Mouse (Mus musculus): ENCODE results near the gene Lrrc39. TPM values are rescaled to one million over a fixed set of nuclear protein-coding genes. Genes with fewer than 3 reads are reported as not detected.

The Lrrc39 gene
- polyA plus RNA-seq, 1 experiment from 2014 or later, result 2.2 TPM

- H3K4me2 ChIP-seq (ENCODE audit: low read depth, low read length), result peak overlapping the region; percentile 65
- peak overlapping the region; percentile 93 for H3K9ac ChIP-seq (ENCODE audit: low read depth, low read length)
- no peaks in the 10 kb centered on the region for H3K27me3 ChIP-seq (ENCODE audit: control insufficient read depth, insufficient read depth, low read depth, low read length)
- H3K36me3 ChIP-seq (ENCODE audit: control insufficient read depth, insufficient read depth), result peaks cover 4% of the 10 kb centered on the region; the same call in 1 of the 2 replicates
- WGBS (ENCODE audit: insufficient replicate concordance), result 6% methylated on average over 10 of the region's 10 CpGs
- peak overlapping the region; percentile 89 for H3K27ac ChIP-seq (ENCODE audit: low read length)
- H3K9me3 ChIP-seq (replicated peaks; ENCODE audit: control insufficient read depth, low read length), result no peaks in the 10 kb centered on the region
- no peak for ATAC-seq (ENCODE audit: low read depth)
- peak overlapping the region; percentile 95 for H3K4me3 ChIP-seq (ENCODE audit: low read depth, low read length)
- H3K4me1 ChIP-seq (ENCODE audit: control insufficient read depth, low read depth, low read length), result peaks cover 13% of the 10 kb centered on the region
These were observed 32.8 kb downstream of the Lrrc39 start for GRCm38 (mm10) chr3:116595603-116595991.

DNA sequence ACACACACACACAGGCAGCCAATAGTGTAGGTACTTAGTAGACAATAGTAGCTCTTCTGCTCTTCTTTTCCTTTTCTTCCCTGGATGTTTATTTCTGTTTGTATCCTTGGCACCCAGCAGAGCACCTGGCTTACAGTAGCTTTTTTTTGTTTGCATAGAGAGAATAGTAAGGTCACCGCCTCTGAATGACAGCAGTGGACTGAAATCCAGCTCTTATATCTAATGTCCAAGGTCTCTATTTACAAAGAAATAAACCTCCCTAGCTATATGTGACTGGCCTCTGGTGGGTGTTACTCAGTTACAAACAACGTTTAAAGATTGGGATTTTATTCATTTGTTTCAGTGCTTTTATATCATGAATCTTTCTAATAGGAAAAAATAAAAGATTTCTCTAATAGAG, 36.9 kb downstream of the Lrrc39 start:
- Histone ChIP-seq H3K9me3 (replicated peaks; ENCODE audit: control insufficient read depth, low read length) (no peaks in the 10 kb centered on the region), H3K4me1 (ENCODE audit: control insufficient read depth, low read depth, low read length) (peaks cover 11% of the 10 kb centered on the region), H3K36me3 (ENCODE audit: control insufficient read depth, insufficient read depth) (peaks cover 5% of the 10 kb centered on the region; the same call in 1 of the 2 replicates), H3K4me3 (ENCODE audit: low read depth, low read length) (no peak overlapping the region), H3K9ac (ENCODE audit: low read depth, low read length) (no peak overlapping the region), H3K27ac (ENCODE audit: low read length) (no peak overlapping the region), H3K27me3 (ENCODE audit: control insufficient read depth, insufficient read depth, low read depth, low read length) (no peaks in the 10 kb centered on the region), H3K4me2 (ENCODE audit: low read depth, low read length) (no peak overlapping the region)
- ATAC-seq (ENCODE audit: low read depth), result no peak; the same call in 1 of the 2 replicates
- 75% methylated on average over 2 of the region's 2 CpGs for WGBS (ENCODE audit: insufficient replicate concordance)

DNA sequence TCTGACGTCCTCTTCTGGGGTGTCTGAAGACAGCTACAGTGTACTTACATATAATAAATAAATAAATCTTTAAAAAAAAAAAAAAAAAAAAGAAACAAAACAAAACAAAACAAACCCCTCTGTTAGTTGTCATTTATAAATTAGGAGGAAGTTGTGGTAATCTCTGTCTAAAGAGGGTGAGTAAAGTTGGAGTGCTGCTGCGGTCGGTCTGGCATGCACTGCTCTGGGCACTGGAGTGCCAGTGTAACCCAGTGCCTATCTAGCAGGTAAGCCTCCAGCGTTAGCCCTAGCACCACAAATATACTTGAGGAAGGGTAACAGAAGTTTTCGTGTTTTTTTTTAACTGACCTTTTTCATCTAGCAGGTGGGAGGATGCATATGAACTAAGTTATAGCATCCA, 38.2 kb downstream of the Lrrc39 start:
- Histone ChIP-seq H3K4me3 (ENCODE audit: low read depth, low read length) (no peak overlapping the region), H3K36me3 (ENCODE audit: control insufficient read depth, insufficient read depth) (peaks cover 5% of the 10 kb centered on the region; the same call in 1 of the 2 replicates), H3K4me1 (ENCODE audit: control insufficient read depth, low read depth, low read length) (peaks cover 9% of the 10 kb centered on the region), H3K27me3 (ENCODE audit: control insufficient read depth, insufficient read depth, low read depth, low read length) (no peaks in the 10 kb centered on the region), H3K9me3 (replicated peaks; ENCODE audit: control insufficient read depth, low read length) (no peaks in the 10 kb centered on the region), H3K4me2 (ENCODE audit: low read depth, low read length) (no peak overlapping the region), H3K9ac (ENCODE audit: low read depth, low read length) (no peak overlapping the region), H3K27ac (ENCODE audit: low read length) (no peak overlapping the region)
- 54% methylated on average over 5 of the region's 5 CpGs for WGBS (ENCODE audit: insufficient replicate concordance)
- ATAC-seq (ENCODE audit: low read depth), result no peak

- no peak overlapping the region for H3K4me3 ChIP-seq (ENCODE audit: low read depth, low read length)
- H3K4me1 ChIP-seq (ENCODE audit: control insufficient read depth, low read depth, low read length), result peaks cover 4% of the 10 kb centered on the region
- H3K9ac ChIP-seq (ENCODE audit: low read depth, low read length), result no peak overlapping the region
- H3K36me3 ChIP-seq (ENCODE audit: control insufficient read depth, insufficient read depth), result peaks cover 7% of the 10 kb centered on the region; the same call in 1 of the 2 replicates
- H3K27ac ChIP-seq (ENCODE audit: low read length), result no peak overlapping the region
- ATAC-seq (ENCODE audit: low read depth), result no peak
- WGBS (ENCODE audit: insufficient replicate concordance), result 86% methylated on average over 5 of the region's 5 CpGs
- H3K9me3 ChIP-seq (replicated peaks; ENCODE audit: control insufficient read depth, low read length), result no peaks in the 10 kb centered on the region
- H3K4me2 ChIP-seq (ENCODE audit: low read depth, low read length), result no peak overlapping the region
- H3K27me3 ChIP-seq (ENCODE audit: control insufficient read depth, insufficient read depth, low read depth, low read length), result no peaks in the 10 kb centered on the region
These were observed 39.0 kb downstream of the Lrrc39 start for GRCm38 (mm10) chr3:116601781-116602180.

DNA sequence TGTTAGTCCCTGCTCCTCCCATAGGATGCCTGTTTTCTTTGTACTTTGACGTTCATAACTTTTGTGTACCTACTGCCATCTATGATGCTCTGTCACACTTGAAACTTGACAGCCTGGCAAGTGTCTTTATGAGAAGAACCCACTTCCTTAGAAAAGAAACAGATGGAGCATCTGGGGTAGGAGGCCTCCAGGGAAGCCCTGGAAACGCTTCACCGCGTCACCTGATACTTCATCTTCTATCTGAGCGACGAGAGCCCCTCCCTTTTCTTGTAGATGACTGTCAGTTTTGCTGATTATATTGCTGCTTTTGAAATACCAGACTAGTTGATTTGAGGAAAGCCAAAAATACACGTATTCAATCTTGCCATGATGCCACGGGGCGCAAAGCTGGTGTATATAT, 41.8 kb downstream of the Lrrc39 start:
- 79% methylated on average over 9 of the region's 9 CpGs for WGBS (ENCODE audit: insufficient replicate concordance)
- H3K9ac ChIP-seq (ENCODE audit: low read depth, low read length), result no peak overlapping the region
- no peaks in the 10 kb centered on the region for H3K27me3 ChIP-seq (ENCODE audit: control insufficient read depth, insufficient read depth, low read depth, low read length)
- no peak overlapping the region for H3K4me3 ChIP-seq (ENCODE audit: low read depth, low read length)
- no peak for ATAC-seq (ENCODE audit: low read depth)
- H3K27ac ChIP-seq (ENCODE audit: low read length), result no peak overlapping the region
- peaks cover 22% of the 10 kb centered on the region for H3K36me3 ChIP-seq (ENCODE audit: control insufficient read depth, insufficient read depth)
- no peaks in the 10 kb centered on the region for H3K9me3 ChIP-seq (replicated peaks; ENCODE audit: control insufficient read depth, low read length)
- H3K4me1 ChIP-seq (ENCODE audit: control insufficient read depth, low read depth, low read length), result no peaks in the 10 kb centered on the region
- no peak overlapping the region for H3K4me2 ChIP-seq (ENCODE audit: low read depth, low read length)

GRCm38 (mm10) chr3:116614295-116614892, 51.6 kb downstream of the Lrrc39 start, which contains the start of gene Trmt13:
Gene Trmt13, minus strand, starts transcription at chr3:116614587.
- Histone ChIP-seq H3K9ac (ENCODE audit: low read depth, low read length) (no peak within 1 kb of the TSS), H3K4me2 (ENCODE audit: low read depth, low read length) (no peak within 1 kb of the TSS), H3K4me3 (ENCODE audit: low read depth, low read length) (no peak within 1 kb of the TSS), H3K36me3 (ENCODE audit: control insufficient read depth, insufficient read depth) (peaks cover 40% of the 10 kb centered on the region), H3K27ac (ENCODE audit: low read length) (peak within 1 kb of the TSS; percentile 49; the same call in 1 of the 2 replicates), H3K9me3 (replicated peaks; ENCODE audit: control insufficient read depth, low read length) (no peaks in the 10 kb centered on the region), H3K27me3 (ENCODE audit: control insufficient read depth, insufficient read depth, low read depth, low read length) (no peaks in the 10 kb centered on the region), H3K4me1 (ENCODE audit: control insufficient read depth, low read depth, low read length) (peaks cover 4% of the 10 kb centered on the region)
- 71% methylated on average over 10 of the region's 10 CpGs for WGBS (ENCODE audit: insufficient replicate concordance)
- peak; percentile 84 for ATAC-seq (ENCODE audit: low read depth)

DNA sequence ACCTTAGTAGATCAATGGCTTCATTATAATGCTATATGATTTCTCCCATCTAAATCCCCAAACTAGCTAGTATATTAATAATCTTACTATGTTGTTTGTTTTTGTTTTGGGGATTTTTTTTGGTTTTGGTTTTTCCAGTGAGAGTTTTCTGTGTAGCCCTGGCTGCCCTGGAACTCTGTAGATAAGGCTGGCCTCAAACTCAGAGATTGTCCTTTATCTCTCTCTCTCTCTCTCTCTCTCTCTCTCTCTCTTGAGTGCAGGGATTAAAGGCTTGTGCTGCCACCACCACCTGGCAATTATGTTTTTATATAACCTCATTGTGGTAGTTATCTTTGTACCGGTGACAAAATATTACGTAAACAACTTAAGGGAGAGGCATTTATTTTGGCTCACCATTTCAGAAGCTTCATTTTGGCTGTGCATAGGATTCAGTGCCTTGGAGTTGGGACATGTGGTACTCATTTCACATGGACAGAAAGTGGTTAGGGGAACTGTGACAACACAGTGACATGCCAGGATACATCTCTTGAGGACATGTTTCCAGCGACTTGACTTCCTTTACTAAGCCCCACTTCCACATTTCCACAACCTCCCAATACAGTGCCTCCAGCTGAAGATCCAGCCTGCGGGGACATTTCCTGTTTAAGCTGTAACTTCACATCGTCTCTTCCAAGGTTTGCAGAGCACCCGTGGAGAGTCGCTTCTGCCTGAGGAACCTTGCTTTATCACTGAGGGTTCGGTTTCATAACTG, 52.7 kb downstream of the Lrrc39 start:
- Histone ChIP-seq H3K36me3 (ENCODE audit: control insufficient read depth, insufficient read depth) (peaks cover 35% of the 10 kb centered on the region), H3K9me3 (replicated peaks; ENCODE audit: control insufficient read depth, low read length) (no peaks in the 10 kb centered on the region), H3K9ac (ENCODE audit: low read depth, low read length) (no peak overlapping the region), H3K4me1 (ENCODE audit: control insufficient read depth, low read depth, low read length) (peaks cover 8% of the 10 kb centered on the region), H3K27me3 (ENCODE audit: control insufficient read depth, insufficient read depth, low read depth, low read length) (no peaks in the 10 kb centered on the region), H3K4me2 (ENCODE audit: low read depth, low read length) (no peak overlapping the region), H3K4me3 (ENCODE audit: low read depth, low read length) (no peak overlapping the region), H3K27ac (ENCODE audit: low read length) (no peak overlapping the region)
- 67% methylated on average over 8 of the region's 8 CpGs for WGBS (ENCODE audit: insufficient replicate concordance)
- no peak for ATAC-seq (ENCODE audit: low read depth)

GRCm38 (mm10) chr3:116618855-116619254, 56.1 kb downstream of the Lrrc39 start:
- Histone ChIP-seq H3K4me2 (ENCODE audit: low read depth, low read length) (no peak overlapping the region), H3K27me3 (ENCODE audit: control insufficient read depth, insufficient read depth, low read depth, low read length) (no peaks in the 10 kb centered on the region), H3K27ac (ENCODE audit: low read length) (no peak overlapping the region), H3K4me3 (ENCODE audit: low read depth, low read length) (no peak overlapping the region), H3K36me3 (ENCODE audit: control insufficient read depth, insufficient read depth) (peaks cover 34% of the 10 kb centered on the region), H3K9me3 (replicated peaks; ENCODE audit: control insufficient read depth, low read length) (no peaks in the 10 kb centered on the region), H3K9ac (ENCODE audit: low read depth, low read length) (no peak overlapping the region), H3K4me1 (ENCODE audit: control insufficient read depth, low read depth, low read length) (peaks cover 13% of the 10 kb centered on the region)
- no peak for ATAC-seq (ENCODE audit: low read depth)
- 46% methylated on average over 6 of the region's 6 CpGs for WGBS (ENCODE audit: insufficient replicate concordance)
